Mouse (Mus musculus) gastrocnemius, adult 2 months (tissue): ENCODE measurements around the gene Glrx. TPM values are rescaled to one million over a fixed set of nuclear protein-coding genes. Genes with fewer than 3 reads are reported as not detected.

ENCODE experiments used
- DNase-seq: peaks from one replicate; pipeline ENCODE4 v3.0.0; 2022
- H3K27ac ChIP-seq: fragments of 200-600 bp; 2 replicates; pipeline ENCODE4 v1.8.1; 2022; ENCODE audit warnings: mild to moderate bottlenecking
- H3K4me3 ChIP-seq: fragments of 200-600 bp; 2 replicates; pipeline ENCODE4 v1.8.1; 2022; ENCODE audit warnings: mild to moderate bottlenecking, moderate library complexity
- CTCF ChIP-seq: fragments of 200-600 bp; IDR thresholded peaks from 2 replicates; pipeline ENCODE4 v1.8.1; 2022; ENCODE audit warnings: antibody characterized with exemption, mild to moderate bottlenecking, moderate library complexity
- intact Hi-C: fragments of 180-260 bp; cut with DNase I; formaldehyde crosslinking; loops from one replicate; pipeline ENCODE4 v1.15.1; 2025
- total RNA-seq, 2 experiments: library from RNA; stranded (reverse); gene quantifications; 2 replicates each; pipeline ENCODE4 v1.2.3; 2021

The Glrx gene
- total RNA-seq, 2 experiments from 2014 or later, result 23.1 to 36.3 TPM

- intact Hi-C loops, result loop anchor here (5.0 kb wide), 1 partner anchor 35 kb away; no protein-coding TSS in a partner anchor
- H3K27ac ChIP-seq, result no peak overlapping the region
- no peak overlapping the region for H3K4me3 ChIP-seq
- TF ChIP-seq CTCF, result no peak
- no peak for DNase-seq
Observed at GRCm38 (mm10) chr13:75841950-75842349, 2.3 kb downstream of the Glrx start.

DNA sequence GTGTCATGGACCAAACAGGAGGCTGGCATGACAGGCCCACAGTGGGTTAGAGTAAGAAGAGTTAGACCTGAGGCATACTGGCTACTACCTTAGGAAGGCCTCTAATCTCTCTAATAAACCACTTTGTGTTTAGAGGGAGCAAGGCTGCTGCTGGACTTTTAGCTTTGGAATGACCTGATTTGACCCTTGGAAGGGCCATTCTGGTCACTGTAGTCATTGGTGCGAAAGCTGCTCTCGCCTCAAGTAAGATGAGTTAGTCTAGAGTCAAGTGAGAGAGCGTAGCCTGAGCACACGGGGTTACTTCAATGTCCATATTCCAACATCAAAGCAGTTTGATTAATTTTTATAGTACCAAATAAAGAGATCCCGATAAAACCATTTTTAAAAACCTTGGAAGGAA, 3.7 kb downstream of the Glrx start:
- TF ChIP-seq CTCF, result no peak
- DNase-seq, result no peak
- no peak overlapping the region for H3K4me3 ChIP-seq
- intact Hi-C loops, result loop anchor here (5.0 kb wide), 1 partner anchor 34 kb away; no protein-coding TSS in a partner anchor
- H3K27ac ChIP-seq, result no peak overlapping the region

DNA sequence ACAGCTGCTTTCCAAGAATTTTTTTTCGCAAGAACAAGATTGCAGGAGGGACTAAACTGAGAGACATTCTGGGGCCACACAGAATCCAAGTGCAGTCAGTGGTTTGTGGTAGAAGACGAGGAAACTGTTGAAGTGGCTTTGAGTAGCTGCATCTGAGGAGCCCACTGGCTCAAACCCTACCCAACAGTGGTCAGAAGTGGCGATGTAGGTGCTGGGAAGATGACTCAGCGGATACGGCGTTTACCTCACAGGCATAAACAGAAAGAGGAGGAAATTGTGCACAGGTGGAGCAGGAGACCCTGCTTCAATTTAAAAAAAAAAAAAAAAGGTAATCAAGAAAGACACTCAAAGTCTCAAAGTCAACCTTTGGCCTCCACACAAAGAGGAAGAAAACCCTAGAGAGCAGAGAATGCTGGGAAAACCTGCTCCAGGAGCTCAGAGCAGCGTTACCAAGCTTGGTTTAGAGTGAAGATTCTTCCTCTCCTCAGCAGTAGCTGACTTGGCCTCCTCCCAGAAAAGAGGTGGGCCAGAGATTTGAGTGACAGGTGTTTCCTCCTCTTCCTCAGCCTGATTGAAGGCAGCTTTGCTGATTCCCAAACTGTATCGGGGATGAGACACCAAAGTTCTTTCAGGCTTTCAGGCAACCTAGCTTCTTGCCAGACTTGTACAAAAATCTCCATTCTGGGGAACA, 4.5 kb downstream of the Glrx start:
- intact Hi-C loops, result loop anchor here (5.0 kb wide), 1 partner anchor 33 kb away; no protein-coding TSS in a partner anchor
- no peak for DNase-seq
- H3K4me3 ChIP-seq, result no peak overlapping the region
- no peak overlapping the region for H3K27ac ChIP-seq
- no peak for TF ChIP-seq CTCF

GRCm38 (mm10) chr13:75844833-75845518, 5.3 kb downstream of the Glrx start:
- TF ChIP-seq CTCF, result no peak
- Histone ChIP-seq H3K4me3 (no peak overlapping the region), H3K27ac (no peak overlapping the region)
- DNase-seq, result no peak
- intact Hi-C loops, result loop anchor here (5.0 kb wide), 1 partner anchor 32 kb away; no protein-coding TSS in a partner anchor

DNA sequence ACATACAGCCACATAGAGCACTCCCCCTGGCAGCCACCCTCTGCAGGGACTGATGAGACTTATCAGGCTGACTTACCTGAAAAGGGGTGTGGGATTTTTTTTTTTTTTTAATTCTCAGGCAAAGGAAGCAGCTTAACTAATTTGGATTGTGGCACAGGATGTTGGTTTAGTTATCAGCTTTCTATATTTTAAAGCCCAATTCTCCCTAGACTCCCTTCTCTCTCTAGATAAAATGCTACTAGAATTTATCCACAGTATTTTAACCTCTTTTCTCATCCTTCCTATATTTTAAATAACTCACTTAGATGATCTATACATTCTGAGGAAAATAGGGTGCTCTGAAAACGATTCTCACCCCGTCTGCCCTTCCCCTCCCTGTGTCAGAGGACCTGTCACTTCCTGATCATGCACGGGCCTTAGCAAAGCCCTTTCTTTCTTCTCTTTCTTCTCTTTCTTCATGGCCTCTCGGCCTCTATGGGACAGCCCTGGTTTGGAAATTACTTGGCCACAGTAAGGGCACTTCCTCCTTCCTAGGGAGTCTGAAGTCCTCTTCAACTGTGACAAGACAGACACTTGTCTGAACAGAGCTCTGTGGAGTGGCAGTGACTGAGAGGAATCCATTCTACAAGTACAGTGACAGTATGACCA, 6.0 kb downstream of the Glrx start:
- intact Hi-C loops, result no loop called here
- no peak for DNase-seq

DNA sequence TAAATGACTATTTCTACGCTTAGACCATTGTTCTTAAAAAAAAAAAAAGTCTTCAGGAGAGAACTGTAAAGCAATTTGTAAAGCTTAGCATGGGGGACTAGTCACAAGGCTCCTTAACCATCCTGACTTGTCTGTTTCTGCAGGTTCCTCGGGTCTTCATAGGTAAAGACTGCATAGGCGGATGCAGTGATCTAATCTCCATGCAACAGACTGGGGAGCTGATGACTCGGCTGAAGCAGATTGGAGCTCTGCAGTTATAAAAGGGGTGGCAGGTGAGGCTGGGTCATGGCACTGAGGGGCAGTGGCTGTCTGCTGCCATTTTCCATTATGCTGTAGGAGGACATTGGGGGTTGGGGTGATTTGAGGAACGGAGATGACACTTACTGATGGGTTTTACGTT, 7.4 kb downstream of the Glrx start:
- intact Hi-C loops, result no loop called here
- Histone ChIP-seq H3K4me3 (no peak overlapping the region), H3K27ac (no peak overlapping the region)
- DNase-seq, result no peak
- no peak for TF ChIP-seq CTCF

More for the DNA sequence above, 6.0 kb downstream of the Glrx start:
- H3K4me3 ChIP-seq, result no peak overlapping the region
- no peak overlapping the region for H3K27ac ChIP-seq
- TF ChIP-seq CTCF, result no peak

- intact Hi-C loops, result no loop called here
- DNase-seq, result no peak
Observed at GRCm38 (mm10) chr13:75852027-75852426, 12.4 kb downstream of the Glrx start.

GRCm38 (mm10) chr13:75853118-75853517, 13.4 kb downstream of the Glrx start:
- intact Hi-C loops, result no loop called here
- no peak for TF ChIP-seq CTCF
- no peak for DNase-seq

More at GRCm38 (mm10) chr13:75852027-75852426, 12.4 kb downstream of the Glrx start:
- Histone ChIP-seq H3K4me3 (no peak overlapping the region), H3K27ac (no peak overlapping the region)
- TF ChIP-seq CTCF, result no peak

DNA sequence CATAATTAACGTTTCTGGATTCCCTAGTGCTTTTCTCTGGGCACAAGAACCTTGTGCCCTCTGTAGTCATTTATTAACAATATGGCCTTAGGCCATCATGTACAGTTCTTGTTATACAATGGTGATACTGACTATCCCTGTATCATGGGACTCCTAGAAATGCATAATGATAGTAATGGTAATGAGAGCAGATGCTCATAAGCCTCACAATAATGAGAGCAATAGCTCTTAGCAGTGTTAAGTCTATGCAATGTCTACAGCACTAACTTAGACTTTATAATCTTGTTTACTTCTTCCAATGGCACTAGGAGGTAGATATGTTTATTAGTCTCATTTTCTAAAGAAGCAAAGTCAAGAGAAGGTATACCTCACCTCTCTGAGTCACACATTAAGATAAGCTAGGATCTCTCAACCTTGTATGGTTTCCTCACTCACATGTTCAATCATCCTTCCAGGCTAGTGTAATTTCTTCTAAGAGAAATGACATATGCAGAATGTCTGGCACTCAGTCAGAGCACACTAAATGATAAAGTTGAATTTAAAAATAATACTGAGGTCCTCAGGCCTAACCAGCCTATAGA, 19.7 kb downstream of the Glrx start:
- H3K27ac ChIP-seq, result no peak overlapping the region
- no peak overlapping the region for H3K4me3 ChIP-seq
- TF ChIP-seq CTCF, result no peak
- intact Hi-C loops, result no loop called here
- DNase-seq, result no peak

More at GRCm38 (mm10) chr13:75853118-75853517, 13.4 kb downstream of the Glrx start:
- no peak overlapping the region for H3K4me3 ChIP-seq
- H3K27ac ChIP-seq, result no peak overlapping the region

- TF ChIP-seq CTCF, result no peak
- intact Hi-C loops, result no loop called here
Observed at GRCm38 (mm10) chr13:75865486-75866184, 26.0 kb downstream of the Glrx start.

DNA sequence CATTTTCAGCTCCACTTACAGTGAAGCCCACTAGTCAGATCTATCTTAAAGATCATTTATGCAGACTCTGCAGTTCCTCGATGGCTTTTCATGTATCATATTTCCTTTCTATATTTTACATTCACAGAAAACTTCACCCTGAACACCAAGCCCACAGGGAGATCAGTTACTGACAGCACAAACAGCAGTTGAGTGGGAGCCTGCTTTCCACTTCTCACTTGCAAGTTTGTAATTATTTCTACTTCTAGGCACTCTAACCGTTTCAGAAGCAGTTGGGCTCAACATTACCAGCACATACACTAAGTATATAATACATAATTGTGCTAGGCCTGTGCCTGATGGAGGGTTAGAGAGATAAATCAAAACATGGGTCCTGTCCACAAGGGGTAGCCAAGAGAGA, 28.2 kb downstream of the Glrx start:
- no peak overlapping the region for H3K27ac ChIP-seq
- DNase-seq, result no peak
- intact Hi-C loops, result no loop called here
- no peak for TF ChIP-seq CTCF
- no peak overlapping the region for H3K4me3 ChIP-seq

More at GRCm38 (mm10) chr13:75865486-75866184, 26.0 kb downstream of the Glrx start:
- H3K4me3 ChIP-seq, result no peak overlapping the region
- DNase-seq, result no peak
- H3K27ac ChIP-seq, result no peak overlapping the region
